In the genomic region with DNA sequence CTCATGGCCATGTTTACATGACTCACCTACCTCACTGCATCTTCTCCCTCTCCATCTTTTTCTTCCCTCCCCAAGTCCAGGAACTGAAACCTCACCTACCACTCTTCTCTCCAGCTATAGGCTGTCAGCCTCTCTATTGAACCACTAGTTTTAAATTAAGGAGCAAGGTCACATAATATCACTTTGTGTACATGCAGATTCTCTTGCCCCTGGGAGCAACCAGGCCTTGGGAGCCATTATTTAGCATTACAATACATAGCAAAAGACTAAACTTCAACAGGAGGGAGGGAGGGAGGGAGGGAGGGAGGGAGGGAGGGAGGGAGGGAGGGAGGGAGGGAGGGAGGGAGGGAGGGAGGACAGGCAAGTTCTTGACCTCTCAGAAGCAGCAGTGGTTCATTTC, we compare ENCODE assay signal across 11 mouse cellular contexts.
"Had no signal": no experiment of that assay in that cellular context is flagged by ENCODE, and none has a peak within 500 bp of the region (broad histone marks: within the 10 kb centered on the region; RNA-seq: fewer than 3 reads in every experiment).

No protein-coding gene starts in this region.

- DNase-seq: left cerebral cortex, postnatal 4 days; liver; liver, embryonic 13.5 days; liver, postnatal 0 days; lung, adult 18-20 months; lung, adult 2 months; lung, embryonic 14.5 days; lung, postnatal 10 days; lung, postnatal 14 days; lung, postnatal 36 days; midbrain, embryonic 14.5 days had no signal
